Mouse (Mus musculus): ENCODE results near the gene Scamp5.
A peak's percentile ranks its signal among the peaks of the same experiment; 100 is the strongest.

DNA sequence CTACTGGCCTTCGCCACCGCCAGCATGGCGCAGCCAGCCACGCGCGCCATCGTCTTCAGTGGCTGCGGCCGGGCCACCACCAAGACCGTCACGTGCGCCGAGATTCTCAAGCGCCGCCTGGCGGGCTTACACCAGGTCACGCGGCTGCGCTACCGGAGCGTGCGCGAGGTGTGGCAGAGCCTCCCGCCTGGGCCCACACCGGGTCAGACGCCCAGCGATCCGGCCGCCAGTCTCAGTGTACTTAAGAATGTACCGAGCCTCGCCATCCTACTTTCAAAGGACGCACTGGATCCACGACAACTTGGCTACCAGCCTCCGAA lies 36.5 kb upstream of the Scamp5 start:
- TF ChIP-seq CTCF (IDR thresholded peaks at IDR 0.05; ENCODE audit: low read depth, low read length) (peak; percentile 29), POLR2A (IDR thresholded peaks at IDR 0.05; ENCODE audit: extremely low read depth, insufficient read depth, low read length) (no peak)
